Mouse (Mus musculus) ES-Bruce4 (cell line): Measurements from ENCODE around the gene Colgalt1.

Source experiments
- CTCF ChIP-seq: IDR thresholded peaks from one replicate; pipeline ENCODE4 v1.8.1; 2011; ENCODE audit warnings: low read depth, low read length
- EP300 ChIP-seq: IDR thresholded peaks from 2 replicates; pipeline ENCODE4 v1.6.1; 2011; ENCODE audit warnings: low read depth, low read length; ENCODE audit not compliant: insufficient read depth

DNA sequence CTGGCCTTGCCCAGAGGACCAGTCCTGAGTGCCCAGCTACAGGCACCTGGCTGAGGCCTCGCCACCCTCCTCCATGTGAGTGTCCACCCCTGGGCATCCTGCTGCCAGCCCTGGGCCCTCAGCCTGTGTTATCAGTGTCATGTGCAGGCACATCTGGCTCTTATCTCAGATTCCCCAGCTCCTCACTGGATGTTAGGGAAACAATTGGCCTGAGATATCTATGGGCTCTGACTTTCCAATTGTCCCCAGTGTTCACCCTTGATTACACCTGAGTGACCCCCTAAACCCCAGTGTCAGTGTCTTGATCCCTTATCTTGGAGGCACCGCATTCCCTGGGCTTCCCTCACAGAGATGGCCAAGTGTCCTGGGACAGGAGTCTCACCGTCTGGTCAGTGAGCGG lies 28.5 kb downstream of the Colgalt1 start:
- no peak for TF ChIP-seq EP300
- TF ChIP-seq CTCF, result no peak
